Mouse (Mus musculus) hindbrain, embryonic 11.5 days (tissue): ENCODE data around the gene Rock2. TPM values are rescaled to one million over a fixed set of nuclear protein-coding genes. Genes with fewer than 3 reads are reported as not detected.
"Not testable (repeated sequence)": the region's sequence is repeated elsewhere in the genome, so short reads cannot be mapped to it uniquely, and the experiment has no call there.

Experiments
- ATAC-seq: fragments of 200-750 bp; cut with Nextera tagmentation; 2 replicates; pipeline ENCODE4 v1.8.0; 2017; ENCODE audit warnings: mild to moderate bottlenecking, moderate TSS enrichment, moderate library complexity; ENCODE audit not compliant: low FRiP score
- DNase-seq: peaks from one replicate; pipeline ENCODE4 v3.0.0-alpha.2; 2015; ENCODE audit warnings: low spot score
- H3K27ac ChIP-seq: fragments of 300-500 bp; sonication (generic); 2 replicates; pipeline ENCODE4 v1.5.1; 2014; ENCODE audit warnings: mild to moderate bottlenecking, low read depth, low read length
- H3K27me3 ChIP-seq: fragments of 300-500 bp; sonication (generic); 2 replicates; pipeline ENCODE4 v1.6.1; 2014; ENCODE audit warnings: mild to moderate bottlenecking, low read length, moderate library complexity, mixed read lengths; ENCODE audit not compliant: control insufficient read depth, insufficient read depth
- H3K36me3 ChIP-seq: fragments of 300-500 bp; sonication (generic); 2 replicates; pipeline ENCODE4 v1.6.1; 2014; ENCODE audit warnings: mild to moderate bottlenecking, low read length, moderate library complexity, mixed read lengths; ENCODE audit not compliant: control insufficient read depth, insufficient read depth
- H3K4me1 ChIP-seq: fragments of 300-500 bp; sonication (generic); replicated peaks from 2 replicates; pipeline ENCODE4 v1.6.1; 2014; ENCODE audit warnings: low read length, mixed read lengths; ENCODE audit not compliant: control insufficient read depth, insufficient read depth
- H3K4me2 ChIP-seq: fragments of 300-500 bp; sonication (generic); replicated peaks from 2 replicates; pipeline ENCODE4 v1.6.1; 2014; ENCODE audit warnings: mild to moderate bottlenecking, low read depth, low read length
- H3K4me3 ChIP-seq: fragments of 300-500 bp; sonication (generic); 2 replicates; pipeline ENCODE4 v1.5.1; 2014; ENCODE audit warnings: low read depth, low read length
- H3K9ac ChIP-seq: fragments of 300-500 bp; sonication (generic); 2 replicates; pipeline ENCODE4 v1.6.1; 2014; ENCODE audit warnings: low read depth, low read length
- H3K9me3 ChIP-seq: fragments of 300-500 bp; sonication (generic); 2 replicates; pipeline ENCODE4 v1.6.1; 2016; ENCODE audit warnings: low read length; ENCODE audit not compliant: control insufficient read depth
- WGBS: fragments of 180-500 bp; shearing (Covaris S2); extraction: QIAGEN DNeasy Blood & Tissue Kit; methylation state at CpG from one replicate; pipeline ENCODE4 v1.1.7; 2014; 5-methylcytosine and 5-hydroxymethylcytosine counted together
- polyA plus RNA-seq: library from polyadenylated mRNA; unstranded; fragments of >200 nt; fragmentation: Nextera tagmentation; extraction: Ambion mirVana; gene quantifications from 2 replicates; pipeline ENCODE4 v1.2.1, GENCODE M21; 2014

Gene Rock2
- polyA plus RNA-seq, 1 experiment from 2014 or later = 17.9 TPM

DNA sequence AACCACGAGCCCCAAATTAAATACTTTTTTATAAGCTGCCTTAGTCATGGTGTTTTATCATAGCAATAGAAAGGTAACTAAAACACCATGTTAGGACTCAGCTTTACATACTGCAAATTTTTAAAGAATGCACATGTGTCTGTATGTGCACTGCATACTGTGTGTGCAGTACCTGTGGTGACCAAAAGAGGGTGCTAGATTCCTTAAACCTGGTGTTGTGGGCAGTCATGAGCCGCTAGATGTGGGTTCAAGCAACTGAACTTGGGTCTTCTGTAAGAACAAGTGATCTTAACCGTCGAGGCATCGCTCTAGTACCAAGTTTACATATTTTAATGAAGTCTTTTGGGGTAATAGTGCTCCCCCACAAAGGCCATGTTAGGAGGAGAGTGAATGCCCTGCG, 114.8 kb downstream of the Rock2 start:
- no peak overlapping the region for H3K4me3 ChIP-seq
- no peaks in the 10 kb centered on the region for H3K36me3 ChIP-seq
- no peaks in the 10 kb centered on the region for H3K9me3 ChIP-seq
- DNase-seq (no peak), ATAC-seq (no peak)
- H3K4me2 ChIP-seq = no peak overlapping the region
- H3K27ac ChIP-seq = no peak overlapping the region
- H3K4me1 ChIP-seq = no peaks in the 10 kb centered on the region
- WGBS = 89% methylated on average over 6 of the region's 6 CpGs
- no peak overlapping the region for H3K9ac ChIP-seq
- no peaks in the 10 kb centered on the region for H3K27me3 ChIP-seq

DNA sequence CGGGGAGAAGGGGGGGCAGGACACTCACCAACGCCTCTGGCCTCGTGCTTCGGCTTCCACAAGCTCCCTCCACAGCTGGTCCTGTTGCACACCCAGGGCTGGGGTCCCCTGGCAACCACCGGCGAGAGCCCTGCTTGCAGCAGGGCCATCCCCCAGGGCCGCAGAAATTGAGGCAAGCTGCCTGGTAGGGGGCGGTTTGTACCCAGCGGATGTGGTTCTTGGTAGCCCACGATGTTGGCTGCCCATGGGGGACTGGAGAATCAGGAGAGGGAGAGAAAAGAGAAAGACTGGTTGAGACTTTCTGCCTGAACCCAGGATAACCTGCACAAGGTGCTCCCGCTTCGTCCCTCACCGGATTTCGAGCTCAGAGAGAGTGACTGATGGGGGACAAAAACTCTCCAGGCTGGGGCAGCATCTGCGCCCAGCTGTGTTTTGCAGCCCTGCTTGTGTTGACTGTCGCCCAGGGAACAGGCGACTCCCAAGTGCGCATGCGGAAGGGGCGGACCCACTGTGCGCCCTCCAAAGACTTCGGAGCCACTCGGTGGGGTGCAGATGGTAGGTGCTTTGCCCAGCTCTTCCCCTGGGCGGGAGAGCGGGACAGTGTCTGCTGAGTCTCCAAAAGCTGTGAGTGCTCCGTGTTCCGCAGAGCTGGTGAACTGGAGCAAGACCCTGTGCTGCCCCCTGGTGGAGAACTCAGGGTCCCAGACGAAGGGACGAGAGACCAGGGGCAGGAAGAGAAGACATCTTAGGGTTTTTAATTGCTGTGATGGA, 116.6 kb downstream of the Rock2 start, which contains the start of gene 2410004P03Rik:
Gene 2410004P03Rik, minus strand, starts transcription at position 628 of the 771 bp plus-strand sequence.
- Histone ChIP-seq H3K27ac (no peak within 1 kb of the TSS), H3K36me3 (no peaks in the 10 kb centered on the region), H3K27me3 (no peaks in the 10 kb centered on the region), H3K4me1 (no peaks in the 10 kb centered on the region), H3K9me3 (no peaks in the 10 kb centered on the region), H3K4me2 (peak within 1 kb of the TSS; percentile 48), H3K9ac (peak within 1 kb of the TSS; percentile 31; the same call in 1 of the 2 replicates), H3K4me3 (peak within 1 kb of the TSS; percentile 28)
- peak; percentile 76 for ATAC-seq
- 8% methylated on average over 29 of the region's 29 CpGs for WGBS
- peak; percentile 87 for DNase-seq

DNA sequence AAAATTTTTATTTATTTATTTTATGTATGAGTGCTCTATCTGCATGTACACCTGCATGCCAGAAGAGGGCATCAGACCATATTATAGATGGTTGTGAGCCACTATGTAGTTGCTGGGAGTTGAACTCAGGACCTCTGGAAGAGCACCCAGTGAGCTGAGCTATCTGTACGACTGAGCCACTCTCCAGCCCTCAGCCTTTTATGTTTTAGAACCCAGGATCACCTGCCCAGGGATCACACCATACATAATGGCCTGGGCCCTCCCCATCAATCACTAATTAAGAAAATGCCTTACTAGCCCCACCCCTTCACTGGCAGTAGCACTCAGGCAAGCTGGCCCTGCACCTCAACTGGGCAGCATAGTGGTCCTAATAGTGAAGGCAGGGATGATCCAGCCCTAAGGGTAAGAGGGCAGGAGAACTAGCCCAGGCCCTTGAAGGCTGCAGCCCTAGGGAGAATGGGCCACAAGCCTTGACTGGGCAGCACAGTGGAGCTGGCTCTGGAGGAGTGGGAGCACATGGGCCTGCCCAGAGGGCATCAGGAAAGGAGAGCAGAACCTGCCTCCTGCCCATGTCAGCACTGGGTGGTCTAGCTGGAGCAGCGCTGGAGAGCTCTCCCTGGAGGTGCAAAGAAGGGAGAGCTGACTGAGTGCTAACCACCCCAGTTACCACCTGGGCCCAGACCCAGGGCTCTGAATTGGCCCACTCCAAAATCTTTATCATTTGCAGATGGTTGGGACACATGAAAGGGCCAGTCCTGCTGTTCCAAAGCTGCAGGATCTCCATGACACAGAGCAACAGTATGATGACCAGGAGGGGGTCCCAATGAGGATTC, 117.6 kb downstream of the Rock2 start:
- Histone ChIP-seq H3K27me3 (no peaks in the 10 kb centered on the region), H3K9me3 (no peaks in the 10 kb centered on the region), H3K36me3 (no peaks in the 10 kb centered on the region), H3K27ac (no peak overlapping the region), H3K4me3 (no peak overlapping the region), H3K4me2 (no peak overlapping the region; the same call in 1 of the 2 replicates), H3K4me1 (no peaks in the 10 kb centered on the region), H3K9ac (no peak overlapping the region)
- ATAC-seq (peak; percentile 49; the same call in 1 of the 2 replicates), DNase-seq (no peak)
- 78% methylated on average over 2 of the region's 2 CpGs for WGBS

DNA sequence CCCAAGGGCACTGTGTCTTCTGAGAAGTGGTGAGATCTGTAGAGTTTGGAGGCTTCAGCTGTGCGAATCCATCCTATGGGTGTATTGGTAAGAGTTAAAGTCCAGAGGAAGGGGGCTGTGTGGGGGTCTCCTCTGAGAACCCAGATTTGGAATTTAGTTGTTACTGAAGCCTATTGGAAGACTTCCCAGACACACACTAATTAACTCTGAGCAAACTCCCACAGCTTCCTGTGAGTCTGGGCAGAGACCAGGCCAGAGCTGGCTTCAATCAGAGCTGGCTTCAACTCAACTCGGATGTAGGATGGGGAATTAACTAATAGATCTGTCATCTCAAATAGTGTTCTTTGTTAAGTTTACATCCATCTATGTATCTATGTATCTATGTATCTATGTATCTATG, 121.0 kb downstream of the Rock2 start:
- no peaks in the 10 kb centered on the region for H3K4me1 ChIP-seq
- H3K27ac ChIP-seq = no peak overlapping the region
- WGBS = 88% methylated on average over 2 of the region's 2 CpGs
- H3K4me2 ChIP-seq = no peak overlapping the region
- H3K9me3 ChIP-seq = no peaks in the 10 kb centered on the region
- H3K4me3 ChIP-seq = no peak overlapping the region
- no peak for ATAC-seq
- H3K9ac ChIP-seq = no peak overlapping the region
- no peak for DNase-seq
- no peaks in the 10 kb centered on the region for H3K27me3 ChIP-seq
- no peaks in the 10 kb centered on the region for H3K36me3 ChIP-seq

DNA sequence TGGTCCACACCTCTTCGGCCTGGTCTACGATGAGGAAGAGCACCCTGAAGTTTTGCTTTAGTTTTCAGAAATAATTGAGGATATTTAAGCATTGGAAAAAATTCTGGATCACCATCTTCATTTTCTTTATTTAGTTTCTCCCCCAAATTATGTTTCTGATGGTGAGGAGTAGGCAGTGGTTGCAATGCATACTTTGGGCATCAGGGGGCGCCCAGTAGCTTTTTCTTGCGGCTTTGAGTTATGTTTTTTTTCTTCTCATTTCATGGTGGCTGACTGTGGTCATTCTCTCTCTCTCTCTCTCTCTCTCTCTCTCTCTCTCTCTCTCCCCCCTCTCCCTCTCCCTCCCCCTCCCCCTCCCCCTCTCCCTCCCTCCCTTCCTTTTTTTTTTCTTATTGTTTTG, 123.8 kb downstream of the Rock2 start:
- no peak overlapping the region for H3K27ac ChIP-seq
- ATAC-seq = no peak

DNA sequence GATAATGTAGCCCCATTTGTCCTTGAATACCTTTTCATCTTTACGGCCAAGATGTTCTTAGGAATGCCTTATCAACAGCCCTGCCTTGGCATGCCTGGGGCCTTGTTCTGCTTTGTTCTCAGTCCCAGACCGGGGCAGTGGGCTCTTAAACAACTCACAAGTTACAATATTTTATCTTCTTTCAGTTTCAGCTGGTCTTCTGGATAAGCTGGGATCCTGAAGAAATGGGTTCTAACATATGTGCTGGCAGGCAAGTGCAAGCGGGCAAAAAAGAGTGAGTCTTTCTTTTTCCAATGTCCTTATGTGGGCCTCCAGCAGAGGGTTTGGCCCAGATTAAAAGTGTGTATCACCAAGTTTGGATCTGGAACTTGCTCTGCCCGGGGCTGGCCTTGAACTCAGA, 126.4 kb downstream of the Rock2 start:
- not testable (repeated sequence) for H3K4me3 ChIP-seq, H3K27ac ChIP-seq, H3K4me2 ChIP-seq, H3K4me1 ChIP-seq, H3K9me3 ChIP-seq, H3K9ac ChIP-seq, H3K36me3 ChIP-seq, DNase-seq, H3K27me3 ChIP-seq, ATAC-seq
- WGBS = 88% methylated on average over 4 of the region's 4 CpGs

More for the DNA sequence above, 123.8 kb downstream of the Rock2 start:
- peak; percentile 83 for DNase-seq
- Histone ChIP-seq H3K36me3 (no peaks in the 10 kb centered on the region), H3K4me3 (no peak overlapping the region), H3K9ac (no peak overlapping the region), H3K4me2 (no peak overlapping the region), H3K9me3 (no peaks in the 10 kb centered on the region), H3K27me3 (no peaks in the 10 kb centered on the region), H3K4me1 (no peaks in the 10 kb centered on the region)
- 34% methylated on average over 4 of the region's 4 CpGs for WGBS

DNA sequence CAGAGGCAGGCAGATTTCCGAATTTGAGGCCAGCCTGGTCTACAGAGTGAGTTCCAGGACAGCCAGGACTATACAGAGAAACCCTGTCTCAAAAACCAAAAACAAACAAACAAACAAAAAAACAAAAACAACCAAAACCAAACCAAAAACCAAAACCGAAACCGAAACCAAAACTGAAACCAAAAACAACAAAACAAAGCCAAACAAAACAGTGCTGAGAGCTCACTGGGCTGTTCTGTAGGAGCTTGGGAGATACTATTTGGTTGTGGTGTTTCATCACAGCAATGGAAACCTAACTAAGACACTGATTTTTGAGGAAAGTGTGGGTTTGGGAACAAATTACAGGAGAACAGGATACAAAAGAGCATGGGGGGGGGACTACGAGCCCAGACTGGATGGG, 127.5 kb downstream of the Rock2 start:
- no peak overlapping the region for H3K27ac ChIP-seq
- DNase-seq (no peak), ATAC-seq (no peak)
- H3K9me3 ChIP-seq = no peaks in the 10 kb centered on the region
- WGBS = 81% methylated on average over 4 of the region's 4 CpGs
- H3K27me3 ChIP-seq = no peaks in the 10 kb centered on the region
- H3K4me2 ChIP-seq = no peak overlapping the region
- no peaks in the 10 kb centered on the region for H3K4me1 ChIP-seq
- no peak overlapping the region for H3K9ac ChIP-seq
- H3K4me3 ChIP-seq = no peak overlapping the region
- H3K36me3 ChIP-seq = no peaks in the 10 kb centered on the region

DNA sequence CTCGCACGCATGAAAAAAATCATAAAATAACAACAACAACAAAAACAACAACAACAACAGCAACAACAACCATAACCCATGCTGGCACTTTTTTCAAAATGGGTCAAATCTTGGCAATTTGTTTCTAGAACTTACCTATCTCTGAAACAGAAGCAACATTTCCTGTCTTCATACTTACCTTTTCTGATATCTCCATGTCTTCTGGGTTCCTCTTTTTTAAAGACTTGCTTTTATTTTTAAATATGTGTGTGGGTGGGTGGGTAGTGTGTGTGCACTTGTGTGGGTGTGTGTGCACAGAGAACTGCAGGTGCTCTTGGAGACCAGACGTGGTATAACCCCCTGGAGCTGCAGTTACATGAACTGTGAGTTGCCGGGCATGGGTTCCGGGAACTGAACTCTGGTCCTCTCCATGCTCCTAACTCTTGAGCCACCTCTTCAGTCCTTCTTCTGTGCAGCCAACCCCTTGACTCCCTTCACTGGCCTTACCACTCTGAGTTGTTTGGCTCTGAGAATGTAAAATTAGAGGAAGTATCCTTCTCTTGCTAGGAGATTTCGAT, 129.9 kb downstream of the Rock2 start:
- no peak overlapping the region for H3K27ac ChIP-seq
- no peak for DNase-seq
- H3K9ac ChIP-seq = no peak overlapping the region
- H3K4me1 ChIP-seq = no peaks in the 10 kb centered on the region
- no peak overlapping the region for H3K4me3 ChIP-seq
- no peak overlapping the region for H3K4me2 ChIP-seq
- no peaks in the 10 kb centered on the region for H3K36me3 ChIP-seq
- WGBS = 94% methylated on average over 6 of the region's 6 CpGs
- no peaks in the 10 kb centered on the region for H3K9me3 ChIP-seq
- H3K27me3 ChIP-seq = no peaks in the 10 kb centered on the region
- no peak for ATAC-seq
